Mouse (Mus musculus) bone marrow, adult 2 months (tissue): ENCODE results near the gene Casc4.

ENCODE experiments used
- CTCF ChIP-seq: fragments of 200-500 bp; IDR thresholded peaks from 2 replicates; pipeline ENCODE4 v1.5.1; 2011; ENCODE audit warnings: low read length, control low read depth; ENCODE audit not compliant: control insufficient read depth, insufficient read depth
- POLR2A ChIP-seq: fragments of 200-500 bp; IDR thresholded peaks from 2 replicates; pipeline ENCODE4 v1.6.1; 2011; ENCODE audit warnings: low read depth, mild to moderate bottlenecking, control low read depth, low read length, borderline replicate concordance; ENCODE audit not compliant: control insufficient read depth

- TF ChIP-seq CTCF: no peak
- TF ChIP-seq POLR2A: no peak
Observed at GRCm38 (mm10) chr2:121886406-121886805, 19.6 kb downstream of the Casc4 start.
